Mouse (Mus musculus) ovary, postnatal 14 days (tissue): ENCODE results near the gene Olfr1306.

Source experiments
- DNase-seq: peaks from one replicate; pipeline ENCODE4 v3.0.0; 2022; ENCODE audit warnings: low spot score

The Olfr1306 gene

GRCm38 (mm10) chr2:111916171-111916570 lies at the start of gene Olfr1306:
Olfr1306 (minus strand) TSS chr2:111916271.
- no peak for DNase-seq

GRCm38 (mm10) chr2:111964844-111965243 lies 48.8 kb upstream of the Olfr1306 start, which contains the start of gene Olfr1308:
Olfr1308 (minus strand) TSS chr2:111964944.
- DNase-seq = no peak

GRCm38 (mm10) chr2:111949340-111949739 lies 33.3 kb upstream of the Olfr1306 start, which contains the start of gene Olfr1307:
Olfr1307 (minus strand) TSS chr2:111949440.
- DNase-seq = no peak

GRCm38 (mm10) chr2:111877049-111877448 lies 39.0 kb downstream of the Olfr1306 start, which contains the start of gene Olfr1305:
Olfr1305 (minus strand) TSS chr2:111877149.
- DNase-seq = no peak
